Mouse (Mus musculus) brain, adult 2 months (tissue): ENCODE data around the gene Lrrc15.

Experiments
- DNase-seq: peaks from one replicate; pipeline ENCODE4 v3.0.0; 2011; ENCODE audit warnings: low read depth, low spot score

Gene Lrrc15

DNA sequence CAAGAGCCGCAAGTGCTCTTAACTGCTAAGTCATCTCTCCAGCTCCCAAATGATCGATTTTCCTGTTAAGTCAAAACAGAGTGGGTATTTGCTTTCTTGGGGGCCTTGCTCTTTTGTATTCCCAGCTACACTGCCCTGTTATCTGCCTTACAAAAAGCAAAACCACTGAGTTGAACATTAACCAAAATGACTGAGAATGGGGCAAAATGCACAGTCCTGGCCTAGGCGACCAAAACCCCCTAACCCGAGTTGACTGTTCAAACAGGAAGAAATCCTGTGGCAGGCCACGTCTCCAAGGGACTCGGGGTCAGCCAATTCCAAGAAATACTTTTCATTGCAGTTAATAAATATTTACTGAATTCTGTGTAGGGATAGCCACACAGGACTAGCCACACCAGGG lies 44.3 kb downstream of the Lrrc15 start:
- DNase-seq, result no peak

DNA sequence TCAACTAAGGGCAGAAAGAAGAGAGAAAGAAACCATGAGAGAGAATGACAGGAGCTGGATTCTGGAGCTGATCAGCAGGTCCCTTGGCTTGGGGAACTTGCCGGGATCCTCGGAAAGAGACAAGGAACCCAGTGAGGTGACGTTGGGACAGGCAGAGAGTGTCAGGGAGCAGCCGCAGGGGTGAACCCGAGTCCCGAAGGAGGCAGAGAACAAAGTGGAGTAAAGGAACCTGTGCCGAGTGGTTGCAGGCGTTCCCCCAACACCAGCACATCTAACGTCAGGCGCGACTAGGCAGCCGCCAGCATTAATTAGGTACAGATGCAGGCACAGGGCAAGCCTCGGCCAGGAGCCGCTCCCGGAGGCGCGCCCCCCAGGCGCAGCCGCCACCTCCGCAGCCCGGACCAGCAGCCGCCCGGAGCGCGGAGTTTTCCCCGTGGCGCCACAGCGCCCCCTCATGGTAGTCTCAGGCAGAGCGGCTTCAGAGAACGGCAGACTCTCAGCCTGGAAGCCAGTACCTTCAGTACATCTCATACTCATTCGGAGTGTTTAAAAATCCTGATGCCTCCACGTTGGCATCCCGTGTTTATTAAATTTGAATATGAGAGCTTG lies 46.9 kb downstream of the Lrrc15 start:
- peak; percentile 76 for DNase-seq

GRCm38 (mm10) chr16:30235577-30235976 lies 47.5 kb downstream of the Lrrc15 start:
- DNase-seq, result peak; percentile 29

DNA sequence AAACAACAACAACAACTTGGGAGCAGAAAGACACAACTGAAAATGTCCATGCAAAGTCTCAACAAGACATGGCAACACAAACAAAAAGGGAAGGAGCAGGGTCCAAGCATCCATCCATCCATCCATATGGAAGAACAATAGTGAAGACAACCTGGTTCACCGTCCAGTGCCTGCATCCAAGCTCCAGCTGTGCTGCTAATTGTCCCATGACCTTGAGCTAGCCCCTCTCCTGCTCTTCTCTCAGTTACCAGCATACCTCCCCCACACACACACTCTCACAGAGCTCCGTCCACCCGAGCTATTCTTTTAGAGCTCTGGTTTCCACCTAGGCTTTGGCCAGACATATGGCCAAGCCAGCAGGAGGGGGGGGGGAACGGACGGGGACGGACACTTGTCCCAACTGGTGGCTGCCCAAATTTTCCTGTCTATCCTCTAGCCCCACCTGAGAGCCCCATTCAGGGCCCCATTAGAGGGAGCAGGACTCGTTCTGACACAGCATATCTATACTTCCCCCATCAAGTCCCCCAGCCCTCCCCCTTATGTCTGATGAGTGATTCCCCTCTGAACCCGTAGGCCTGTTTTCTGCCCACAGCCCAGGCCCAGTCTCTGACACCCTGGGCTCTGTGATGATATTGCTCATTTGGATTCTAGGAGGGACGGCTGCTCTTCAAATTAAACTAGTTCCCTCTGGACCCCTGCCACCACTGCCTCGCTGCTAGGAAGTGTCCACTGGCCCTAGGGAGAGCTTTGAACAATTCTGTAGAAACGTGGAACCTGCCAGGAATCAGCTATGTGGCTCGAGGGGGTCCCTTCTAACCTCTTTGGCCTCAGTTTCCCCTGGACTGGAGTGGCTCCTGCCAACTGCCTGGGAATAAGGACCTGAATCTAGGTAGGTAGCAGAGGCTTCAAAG lies 48.2 kb downstream of the Lrrc15 start:
- peak; percentile 52 for DNase-seq

DNA sequence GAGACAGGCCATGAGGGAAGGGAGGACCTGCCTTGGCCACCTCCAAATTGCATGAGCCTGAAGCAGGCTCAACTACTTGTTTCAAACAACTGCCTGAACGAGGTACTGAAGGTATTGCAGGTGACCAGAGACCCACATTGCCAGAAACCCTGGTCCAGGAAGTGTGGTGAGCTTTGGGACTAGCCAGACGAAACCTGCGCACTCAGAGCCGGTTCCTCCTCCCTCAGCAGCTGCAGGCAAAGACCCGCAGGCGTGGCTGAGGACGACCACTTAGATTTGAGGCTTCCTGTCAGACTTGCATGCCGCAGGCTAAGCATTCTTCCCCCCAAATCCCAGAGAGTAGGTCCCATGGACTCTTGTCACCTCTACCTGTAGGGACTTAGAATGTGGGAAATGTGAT lies 49.0 kb downstream of the Lrrc15 start:
- no peak for DNase-seq

DNA sequence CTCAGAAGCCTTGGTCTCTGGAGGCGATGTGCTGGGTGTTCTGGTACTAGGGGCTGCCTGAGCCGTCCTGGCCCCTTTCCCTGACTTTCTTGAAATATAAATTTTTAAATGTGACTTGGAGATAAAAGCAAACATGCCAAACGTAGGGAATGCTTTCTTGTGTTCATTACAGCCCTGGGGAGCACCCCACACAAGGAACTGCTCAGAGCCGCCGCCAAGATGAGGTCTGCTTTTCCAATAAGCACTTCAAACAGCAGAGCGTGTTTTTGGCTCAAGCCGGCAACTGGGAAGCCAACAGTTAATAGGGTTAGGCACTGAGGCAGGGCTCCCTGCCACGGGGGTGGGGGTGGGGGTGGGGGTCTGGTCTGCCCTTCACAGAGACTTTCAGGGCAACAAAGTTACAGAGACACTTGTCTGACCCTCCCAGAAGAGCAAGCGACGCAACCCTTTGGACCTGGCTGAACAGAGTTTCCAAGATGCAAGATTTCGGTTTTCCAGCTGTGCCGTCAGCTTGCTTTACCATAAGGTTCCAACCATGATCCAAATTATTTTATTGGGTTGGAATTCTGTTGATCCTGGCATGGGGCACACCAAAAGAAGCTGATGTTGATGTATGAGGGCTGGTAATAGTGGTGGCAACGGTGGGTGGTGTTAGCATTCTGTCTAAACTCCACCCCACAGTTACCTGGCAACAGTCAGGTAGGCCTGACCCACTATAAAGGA lies 51.0 kb downstream of the Lrrc15 start:
- DNase-seq, result no peak

DNA sequence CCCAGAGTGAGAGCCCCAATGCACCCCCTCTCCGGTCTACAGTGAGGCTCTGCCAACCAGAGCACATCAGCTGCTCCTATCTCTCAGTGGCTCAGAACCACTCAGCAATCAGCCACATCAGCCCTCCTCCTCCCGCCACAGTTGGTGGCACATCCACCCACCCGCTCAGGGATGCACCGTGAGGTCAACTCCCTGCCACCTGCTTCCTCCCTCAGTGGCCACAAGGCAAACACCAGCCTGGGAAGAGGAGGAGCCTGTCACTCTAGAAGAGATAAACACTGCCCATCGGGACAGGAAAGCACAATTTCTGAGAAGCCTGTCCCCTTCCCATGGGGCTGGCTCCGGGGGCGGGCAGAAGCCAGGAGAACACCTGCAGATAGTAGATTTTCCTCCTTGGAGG lies 55.7 kb downstream of the Lrrc15 start:
- DNase-seq, result no peak

GRCm38 (mm10) chr16:30221161-30221782 lies 61.8 kb downstream of the Lrrc15 start:
- DNase-seq, result no peak
